Mouse (Mus musculus) erythroblast, embryonic 14.5 days (primary cell): Measurements from ENCODE around the gene Raver1.

Experiments used
- GATA1 ChIP-seq: IDR thresholded peaks from 2 replicates; pipeline ENCODE4 v1.6.1; 2012; ENCODE audit warnings: low read length, inconsistent platforms, mixed read lengths
- TAL1 ChIP-seq: IDR thresholded peaks from 3 replicates; pipeline ENCODE4 v1.6.1; 2012; ENCODE audit warnings: low read length, inconsistent platforms, mixed read lengths

- TF ChIP-seq TAL1: no peak
- TF ChIP-seq GATA1: no peak
These were observed 58.7 kb downstream of the Raver1 start for GRCm38 (mm10) chr9:21033136-21033535.
